Mouse (Mus musculus) kidney, adult 2 months (tissue): ENCODE measurements around the gene Creld1. TPM values are rescaled to one million over a fixed set of nuclear protein-coding genes. Genes with fewer than 3 reads are reported as not detected.

Source experiments
- DNase-seq: peaks from one replicate; pipeline ENCODE4 v3.0.0; 2021
- H3K27ac ChIP-seq: fragments of 200-500 bp; 2 replicates; pipeline ENCODE4 v1.5.1; 2012; ENCODE audit warnings: low read depth, low read length, control low read depth, inconsistent platforms; ENCODE audit not compliant: insufficient read depth
- H3K27me3 ChIP-seq: fragments of 200-500 bp; replicated peaks from 2 replicates; pipeline ENCODE4 v1.6.1; 2012; ENCODE audit warnings: mild to moderate bottlenecking, moderate library complexity, low read length, inconsistent platforms; ENCODE audit not compliant: control insufficient read depth, insufficient read depth
- H3K36me3 ChIP-seq: fragments of 200-500 bp; 2 replicates; pipeline ENCODE4 v1.6.1; 2012; ENCODE audit warnings: mild to moderate bottlenecking, moderate library complexity, low read length, inconsistent platforms; ENCODE audit not compliant: control insufficient read depth, insufficient read depth
- H3K4me1 ChIP-seq: fragments of 200-500 bp; 2 replicates; pipeline ENCODE4 v1.6.1; 2011; ENCODE audit warnings: low read length; ENCODE audit not compliant: control insufficient read depth, insufficient read depth
- H3K4me3 ChIP-seq: fragments of 200-500 bp; 2 replicates; pipeline ENCODE4 v1.5.1; 2011; ENCODE audit warnings: mild to moderate bottlenecking, low read depth, low read length, control low read depth; ENCODE audit not compliant: insufficient read depth
- CTCF ChIP-seq: fragments of 200-500 bp; conservative IDR thresholded peaks from 2 replicates; pipeline ENCODE4 v1.5.1; 2011; ENCODE audit warnings: low read depth, mild to moderate bottlenecking, control low read depth, low read length, moderate library complexity, mixed read lengths; ENCODE audit not compliant: insufficient read depth, insufficient read length
- POLR2A ChIP-seq: fragments of 200-500 bp; IDR thresholded peaks from one replicate; pipeline ENCODE4 v1.6.1; 2011; ENCODE audit warnings: low read depth, low read length, control low read depth
- WGBS: fragments of 180-500 bp; shearing (Covaris S2); methylation state at CpG from one replicate; pipeline ENCODE4 v1.1.7; 2018; 5-methylcytosine and 5-hydroxymethylcytosine counted together
- polyA plus RNA-seq: library from polyadenylated mRNA; depleted of rRNA; stranded (reverse); fragments of >200 nt; gene quantifications from 2 replicates; pipeline ENCODE4 v1.2.3, GENCODE M21; 2012

Creld1 gene
- polyA plus RNA-seq, 1 experiment, result 23.6 TPM

DNA sequence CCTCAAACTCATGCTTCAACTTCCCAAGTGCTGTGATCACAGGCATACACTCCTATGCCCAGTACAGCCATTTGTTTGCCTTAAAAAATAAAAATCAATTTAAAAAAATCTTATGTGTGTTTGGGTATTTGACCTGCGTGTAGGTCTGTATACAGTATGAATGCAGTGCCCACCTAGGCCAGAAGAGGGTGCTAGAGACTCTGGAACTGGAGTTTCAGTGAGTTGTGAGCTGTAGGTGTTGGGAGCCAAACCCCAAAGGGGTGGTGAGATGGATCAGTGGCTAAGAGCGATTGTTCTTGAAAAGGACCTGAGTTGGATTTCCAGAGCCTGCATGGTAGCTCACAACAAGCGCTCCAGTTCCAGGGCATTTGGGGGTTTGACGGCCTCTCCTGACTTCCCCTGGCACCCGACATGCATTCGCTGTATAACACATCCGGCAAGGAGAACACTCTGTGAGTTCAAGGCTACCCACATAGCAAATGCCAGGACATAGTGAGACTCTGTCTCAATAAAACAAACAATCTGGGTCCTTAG is 41.9 kb upstream of the Creld1 start:
- Histone ChIP-seq H3K4me1 (peaks cover 15% of the 10 kb centered on the region), H3K27me3 (no peaks in the 10 kb centered on the region), H3K27ac (no peak overlapping the region), H3K36me3 (no peaks in the 10 kb centered on the region), H3K4me3 (no peak overlapping the region)
- WGBS, result 51% methylated on average over 7 of the region's 7 CpGs
- peak; percentile 84 for DNase-seq
- TF ChIP-seq CTCF (peak; percentile 84), POLR2A (no peak)

DNA sequence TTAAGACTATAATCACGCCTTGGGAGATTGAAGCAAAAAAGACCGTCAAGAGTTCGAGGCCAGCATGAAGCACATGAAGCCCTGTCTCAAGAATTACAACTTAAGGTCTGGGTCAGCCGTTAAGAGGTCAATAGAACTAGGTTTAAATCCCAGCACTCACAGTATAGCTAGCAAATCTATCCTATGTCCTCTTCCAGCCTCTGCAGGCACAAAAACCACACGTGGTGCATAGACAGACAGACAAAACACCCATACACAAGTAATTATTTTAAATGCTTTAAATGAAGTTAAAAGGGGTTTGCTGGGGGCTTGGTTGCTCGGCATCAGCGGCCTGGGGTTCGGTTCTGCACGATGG is 41.0 kb upstream of the Creld1 start:
- Histone ChIP-seq H3K36me3 (no peaks in the 10 kb centered on the region), H3K27ac (peak overlapping the region; percentile 17; the same call in 1 of the 2 replicates), H3K27me3 (no peaks in the 10 kb centered on the region), H3K4me1 (peaks cover 15% of the 10 kb centered on the region), H3K4me3 (peak overlapping the region; percentile 14)
- no peak for DNase-seq
- TF ChIP-seq CTCF, result no peak
- TF ChIP-seq POLR2A, result no peak
- 37% methylated on average over 9 of the region's 9 CpGs for WGBS

DNA sequence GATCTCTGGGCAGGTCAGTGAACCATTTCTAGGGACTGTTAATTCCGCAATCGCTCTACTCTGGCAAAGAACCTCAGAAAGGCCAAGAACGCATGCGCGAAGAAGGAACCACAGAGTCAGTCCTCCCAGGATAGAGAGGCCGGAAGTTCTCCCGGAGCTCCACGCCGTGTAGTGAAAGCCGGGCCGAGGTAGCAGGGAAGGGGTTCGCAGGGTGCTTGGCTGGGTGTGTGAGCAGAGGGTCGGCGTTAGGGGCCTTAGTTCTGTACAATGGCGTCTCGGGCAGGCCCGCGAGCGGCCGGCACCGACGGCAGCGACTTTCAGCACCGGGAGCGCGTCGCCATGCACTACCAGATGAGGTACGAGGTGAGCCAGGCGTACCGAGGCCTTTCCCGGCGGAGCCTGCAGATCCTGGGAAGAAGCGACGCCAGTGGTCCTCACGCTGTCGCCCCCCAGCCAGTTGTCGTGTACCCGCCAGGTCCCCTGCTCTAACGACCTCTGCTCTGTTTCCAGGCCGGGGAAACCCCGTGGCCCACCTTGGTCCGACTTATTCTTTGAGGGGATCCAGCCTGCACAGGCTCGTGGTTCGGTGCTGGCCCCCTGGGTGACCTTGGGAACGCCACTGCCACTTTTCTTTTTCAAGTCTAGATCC is 40.5 kb upstream of the Creld1 start, which contains the start of gene Jagn1:
TSS of gene Jagn1 (plus strand) at position 128 of the 649 bp plus-strand sequence.
- Histone ChIP-seq H3K27ac (peak within 1 kb of the TSS; percentile 28), H3K4me3 (peak within 1 kb of the TSS; percentile 93), H3K36me3 (no peaks in the 10 kb centered on the region), H3K27me3 (no peaks in the 10 kb centered on the region), H3K4me1 (peaks cover 15% of the 10 kb centered on the region)
- DNase-seq, result peak; percentile 96
- WGBS, result under 1% methylated on average over 45 of the region's 45 CpGs
- TF ChIP-seq CTCF (no peak), POLR2A (no peak)

DNA sequence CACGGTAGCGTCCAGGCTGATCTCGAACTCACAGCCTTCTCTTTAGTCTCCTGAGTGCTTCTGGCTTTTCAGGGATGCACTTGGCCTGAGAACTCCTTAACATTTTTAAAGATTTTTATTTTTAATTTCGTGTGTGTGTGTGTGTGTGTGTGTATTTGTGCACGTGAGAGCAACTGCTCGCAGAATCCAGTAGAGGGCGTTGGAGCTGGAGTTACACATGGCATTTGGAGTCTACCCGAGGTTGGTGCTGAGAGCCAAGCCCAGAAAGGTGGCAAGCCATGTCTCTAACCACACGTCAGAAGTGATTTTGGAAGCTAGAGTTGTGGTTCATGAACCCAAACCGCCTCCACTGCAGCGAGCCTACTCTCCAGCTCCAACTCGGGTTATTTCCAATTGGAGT is 40.0 kb upstream of the Creld1 start:
- 36% methylated on average over 12 of the region's 12 CpGs for WGBS
- H3K4me1 ChIP-seq, result peaks cover 15% of the 10 kb centered on the region
- H3K36me3 ChIP-seq, result no peaks in the 10 kb centered on the region
- no peak for DNase-seq
- TF ChIP-seq POLR2A (no peak), CTCF (peak; percentile 37)
- peak overlapping the region; percentile 28; the same call in 1 of the 2 replicates for H3K27ac ChIP-seq
- peak overlapping the region; percentile 93 for H3K4me3 ChIP-seq
- no peaks in the 10 kb centered on the region for H3K27me3 ChIP-seq

DNA sequence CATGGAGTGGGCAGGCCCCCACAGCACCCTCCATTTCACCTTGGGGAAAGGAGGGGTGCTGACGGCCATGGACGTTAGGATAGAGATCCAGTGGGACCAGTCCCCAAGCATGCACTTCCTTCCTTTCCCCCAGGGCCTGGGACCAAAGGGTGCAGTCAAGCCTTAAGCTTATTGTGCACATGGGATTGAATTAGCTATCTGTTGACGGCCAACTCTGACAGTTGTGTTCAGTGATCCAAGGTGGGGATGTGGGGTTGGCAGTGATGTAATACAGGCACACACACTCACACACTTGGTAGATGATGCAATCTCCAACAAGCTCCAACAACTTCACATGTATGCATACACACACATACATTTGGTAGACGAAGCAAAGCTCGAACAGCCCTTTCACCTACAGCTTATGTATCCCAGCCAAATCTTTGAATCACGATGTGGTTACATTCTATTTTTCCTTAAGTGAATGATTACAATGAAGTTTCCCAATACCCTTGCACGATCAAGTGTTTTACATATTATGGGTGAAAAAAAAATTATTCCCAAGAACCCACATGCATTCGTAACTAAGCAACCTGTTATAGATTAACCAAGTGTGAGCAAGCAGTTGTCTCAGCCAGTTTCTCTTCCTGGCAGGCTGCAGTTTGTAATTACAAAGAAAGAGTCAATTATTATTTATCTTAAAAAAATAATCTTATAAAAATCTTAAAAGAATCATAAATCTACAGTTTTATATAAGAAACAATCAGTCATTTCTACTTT is 38.7 kb upstream of the Creld1 start:
- TF ChIP-seq POLR2A (no peak), CTCF (no peak)
- no peaks in the 10 kb centered on the region for H3K27me3 ChIP-seq
- 37% methylated on average over 7 of the region's 8 CpGs for WGBS
- no peaks in the 10 kb centered on the region; the same call in 1 of the 2 replicates for H3K36me3 ChIP-seq
- no peak overlapping the region for H3K4me3 ChIP-seq
- DNase-seq, result peak; percentile 70
- peak overlapping the region; percentile 78 for H3K27ac ChIP-seq
- peaks cover 15% of the 10 kb centered on the region for H3K4me1 ChIP-seq

DNA sequence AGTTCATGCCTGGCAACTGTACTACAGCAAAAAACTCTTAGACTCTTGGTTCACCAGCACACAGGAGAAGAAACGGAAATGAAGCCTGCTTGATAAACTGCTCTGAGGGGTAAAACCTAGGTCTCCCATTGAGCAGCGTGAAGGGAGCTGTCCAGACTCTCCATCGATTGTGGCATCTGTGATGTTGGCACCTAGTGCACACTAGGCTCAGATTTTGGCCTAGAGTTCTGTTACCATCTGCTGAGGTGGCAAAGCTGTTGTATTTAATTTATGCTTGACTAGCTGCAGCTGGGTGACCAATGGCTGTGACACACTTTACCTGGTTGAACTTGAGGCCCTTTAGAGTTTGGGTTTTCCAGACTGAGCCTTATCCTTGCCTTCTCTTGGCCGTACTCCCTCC is 35.5 kb upstream of the Creld1 start:
- no peak for DNase-seq
- 95% methylated on average over 4 of the region's 4 CpGs for WGBS
- Histone ChIP-seq H3K4me1 (peaks cover 25% of the 10 kb centered on the region), H3K27me3 (no peaks in the 10 kb centered on the region), H3K36me3 (no peaks in the 10 kb centered on the region; the same call in 1 of the 2 replicates), H3K27ac (no peak overlapping the region), H3K4me3 (no peak overlapping the region)
- TF ChIP-seq POLR2A, result no peak
- TF ChIP-seq CTCF, result no peak

DNA sequence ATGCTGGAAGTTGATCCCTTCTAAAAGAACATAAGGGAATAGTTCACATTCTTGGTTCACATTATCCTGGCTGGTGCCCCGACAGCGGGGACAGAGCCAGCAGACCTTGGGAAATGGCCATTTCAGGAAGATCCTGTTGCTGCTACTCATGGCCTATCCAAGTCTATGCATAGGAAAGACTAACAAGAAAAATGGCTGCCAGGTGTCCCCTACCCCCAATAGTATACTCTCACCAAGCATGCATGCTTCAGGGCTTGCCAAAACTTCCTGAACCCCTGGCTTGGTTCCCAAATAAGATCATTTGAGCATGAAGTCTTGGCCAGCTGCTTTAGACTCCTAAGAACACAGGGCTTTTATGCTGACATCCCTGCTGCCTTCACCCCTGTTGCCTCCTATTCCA is 31.3 kb upstream of the Creld1 start:
- no peaks in the 10 kb centered on the region; the same call in 1 of the 2 replicates for H3K36me3 ChIP-seq
- H3K27me3 ChIP-seq, result no peaks in the 10 kb centered on the region
- H3K4me1 ChIP-seq, result peaks cover 17% of the 10 kb centered on the region
- 12% methylated on average over 2 of the region's 2 CpGs for WGBS
- TF ChIP-seq CTCF (no peak), POLR2A (no peak)
- no peak overlapping the region for H3K4me3 ChIP-seq
- DNase-seq, result peak; percentile 74
- peak overlapping the region; percentile 69 for H3K27ac ChIP-seq
